Mouse (Mus musculus) liver, embryonic 14.5 days (tissue): Measurements from ENCODE around the gene Gm49405. TPM values are rescaled to one million over a fixed set of nuclear protein-coding genes. Genes with fewer than 3 reads are reported as not detected.
"Not testable (repeated sequence)": the region's sequence is repeated elsewhere in the genome, so short reads cannot be mapped to it uniquely, and the experiment has no call there.

Experiments used
- ATAC-seq: fragments of 200-750 bp; cut with Nextera tagmentation; 2 replicates; pipeline ENCODE4 v1.8.0; 2017; ENCODE audit warnings: moderate number of reproducible peaks, mild to moderate bottlenecking, moderate library complexity; ENCODE audit not compliant: insufficient read depth
- DNase-seq, 3 experiments: peaks; one replicate each; pipeline ENCODE4 v3.0.0-alpha.2; 2012 to 2013; ENCODE audit warnings: low read depth in 3 of 3, low spot score in 3 of 3
- H3K27ac ChIP-seq: fragments of 300-500 bp; sonication (generic); 2 replicates; pipeline ENCODE4 v1.5.1; 2014; ENCODE audit warnings: moderate library complexity, mild to moderate bottlenecking, control low read depth, inconsistent platforms
- H3K27me3 ChIP-seq: fragments of 300-500 bp; sonication (generic); 2 replicates; pipeline ENCODE4 v1.6.1; 2014; ENCODE audit warnings: mild to moderate bottlenecking, low read length, moderate library complexity; ENCODE audit not compliant: control insufficient read depth, insufficient read depth
- H3K36me3 ChIP-seq: fragments of 300-500 bp; sonication (generic); replicated peaks from 2 replicates; pipeline ENCODE4 v1.6.1; 2014; ENCODE audit warnings: low read depth; ENCODE audit not compliant: control insufficient read depth, insufficient read depth
- H3K4me1 ChIP-seq, 2 experiments: fragments of 200-500 bp in 1 of 2; fragments of 300-500 bp in 1 of 2; sonication (generic) in 1 of 2; replicated peaks; 2 replicates each; pipeline ENCODE4 v1.6.1; 2012 to 2014; ENCODE audit warnings: antibody characterized with exemption in 1 of 2, inconsistent platforms in 1 of 2, low read length in 1 of 2; ENCODE audit not compliant: control insufficient read depth in 2 of 2, insufficient read depth in 2 of 2
- H3K4me2 ChIP-seq: fragments of 300-500 bp; sonication (generic); 2 replicates; pipeline ENCODE4 v1.6.1; 2014; ENCODE audit warnings: low read depth, mild to moderate bottlenecking, control low read depth, moderate library complexity
- H3K4me3 ChIP-seq, 2 experiments: fragments of 200-500 bp in 1 of 2; fragments of 300-500 bp in 1 of 2; sonication (generic) in 1 of 2; 2 replicates each; pipeline ENCODE4 v1.5.1; 2012 to 2014; ENCODE audit warnings: low read depth in 2 of 2, low read length in 2 of 2, mild to moderate bottlenecking in 2 of 2, control low read depth in 1 of 2, inconsistent platforms in 1 of 2, moderate library complexity in 1 of 2; ENCODE audit not compliant: insufficient read depth in 1 of 2
- H3K9ac ChIP-seq: fragments of 300-500 bp; sonication (generic); replicated peaks from 2 replicates; pipeline ENCODE4 v1.6.1; 2014; ENCODE audit warnings: mild to moderate bottlenecking, control low read depth, moderate library complexity
- H3K9me3 ChIP-seq: fragments of 300-500 bp; sonication (generic); 2 replicates; pipeline ENCODE4 v1.6.1; 2016; ENCODE audit warnings: low read length, mixed read lengths; ENCODE audit not compliant: control insufficient read depth
- CTCF ChIP-seq: IDR thresholded peaks from 2 replicates; pipeline ENCODE4 v1.5.1; 2016; ENCODE audit warnings: antibody characterized with exemption, low read depth, control low read depth
- EP300 ChIP-seq: IDR thresholded peaks from 2 replicates; pipeline ENCODE4 v1.6.1; 2016; ENCODE audit warnings: antibody characterized with exemption, low read depth
- WGBS: fragments of 180-500 bp; shearing (Covaris S2); extraction: QIAGEN DNeasy Blood & Tissue Kit; methylation state at CpG from one replicate; pipeline ENCODE4 v1.1.7; 2014; ENCODE audit not compliant: insufficient replicate concordance; 5-methylcytosine and 5-hydroxymethylcytosine counted together
- polyA plus RNA-seq, 2 experiments: library from polyadenylated mRNA; depleted of rRNA in 1 of 2; stranded (reverse) in 1 of 2; unstranded in 1 of 2; fragments of >200 nt; fragmentation: Nextera tagmentation in 1 of 2; extraction: Ambion mirVana in 1 of 2; gene quantifications; 2 replicates each; pipeline versions ENCODE4 v1.2.1 to v1.2.3; 2012 to 2014

Gm49405 gene
- polyA plus RNA-seq, 2 experiments: 0.25 to 0.73 TPM

- Histone ChIP-seq H3K4me1 (no peaks in the 10 kb centered on the region), H3K4me2 (no peak overlapping the region), H3K36me3 (no peaks in the 10 kb centered on the region), H3K27ac (no peak overlapping the region), H3K9me3 (no peaks in the 10 kb centered on the region), H3K27me3 (no peaks in the 10 kb centered on the region), H3K4me3 (no peak overlapping the region), H3K9ac (no peak overlapping the region)
- ATAC-seq (no peak), DNase-seq (no peak)
- WGBS: 58% methylated on average over 4 of the region's 4 CpGs
- TF ChIP-seq EP300 (no peak), CTCF (no peak)
Observed at GRCm38 (mm10) chr19:3964030-3964429, 36.4 kb upstream of the Gm49405 start.

GRCm38 (mm10) chr19:3966330-3967075 lies 33.9 kb upstream of the Gm49405 start:
- Histone ChIP-seq H3K27ac (no peak overlapping the region), H3K4me2 (no peak overlapping the region), H3K27me3 (no peaks in the 10 kb centered on the region), H3K4me1 (peaks cover 0 to under 1% of the 10 kb centered on the region in 2 experiments; a peak in 1 of 4 replicates), H3K4me3 (no peak overlapping the region), H3K9ac (no peak overlapping the region), H3K36me3 (no peaks in the 10 kb centered on the region), H3K9me3 (no peaks in the 10 kb centered on the region)
- DNase-seq: no peak
- TF ChIP-seq EP300: no peak
- peak; percentile 30; the same call in 1 of the 2 replicates for TF ChIP-seq CTCF
- ATAC-seq: no peak
- 62% methylated on average over 11 of the region's 11 CpGs for WGBS

GRCm38 (mm10) chr19:3967258-3967657 lies 33.2 kb upstream of the Gm49405 start:
- Histone ChIP-seq H3K36me3 (no peaks in the 10 kb centered on the region), H3K27me3 (no peaks in the 10 kb centered on the region), H3K4me2 (no peak overlapping the region), H3K4me3 (no peak overlapping the region), H3K27ac (no peak overlapping the region), H3K9ac (no peak overlapping the region), H3K9me3 (no peaks in the 10 kb centered on the region), H3K4me1 (peaks cover 5% of the 10 kb centered on the region in 2 experiments; a peak in 3 of 4 replicates)
- 26% methylated on average over 3 of the region's 3 CpGs for WGBS
- TF ChIP-seq CTCF (no peak), EP300 (no peak)
- no peak for ATAC-seq
- no peak for DNase-seq

- Histone ChIP-seq H3K9ac (no peak within 1 kb of the TSS), H3K36me3 (no peaks in the 10 kb centered on the region), H3K4me3 (no peak within 1 kb of the TSS), H3K27ac (no peak within 1 kb of the TSS), H3K9me3 (no peaks in the 10 kb centered on the region), H3K4me2 (no peak within 1 kb of the TSS), H3K4me1 (peaks cover 5 to 12% of the 10 kb centered on the region in 2 experiments; a peak in 3 of 4 replicates), H3K27me3 (no peaks in the 10 kb centered on the region)
- TF ChIP-seq CTCF (no peak), EP300 (no peak)
- peak; percentile 83 for ATAC-seq
- WGBS: 29% methylated on average over 9 of the region's 9 CpGs
- DNase-seq: peak; percentile 48 to 60 (median 55)
Observed at GRCm38 (mm10) chr19:3972229-3972628, 28.2 kb upstream of the Gm49405 start, which contains the start of gene Aldh3b2. Aldh3b2 (plus strand) TSS chr19:3972328.

GRCm38 (mm10) chr19:3974608-3975007 lies 25.8 kb upstream of the Gm49405 start:
- not testable (repeated sequence) for H3K27ac ChIP-seq, H3K27me3 ChIP-seq, H3K4me2 ChIP-seq, H3K36me3 ChIP-seq, ATAC-seq, H3K9me3 ChIP-seq, DNase-seq, H3K4me3 ChIP-seq, H3K9ac ChIP-seq
- 72% methylated on average over 6 of the region's 6 CpGs for WGBS
- H3K4me1 ChIP-seq: peaks cover 5 to 12% of the 10 kb centered on the region in 2 experiments; a peak in 3 of 4 replicates
